In the genomic region with DNA sequence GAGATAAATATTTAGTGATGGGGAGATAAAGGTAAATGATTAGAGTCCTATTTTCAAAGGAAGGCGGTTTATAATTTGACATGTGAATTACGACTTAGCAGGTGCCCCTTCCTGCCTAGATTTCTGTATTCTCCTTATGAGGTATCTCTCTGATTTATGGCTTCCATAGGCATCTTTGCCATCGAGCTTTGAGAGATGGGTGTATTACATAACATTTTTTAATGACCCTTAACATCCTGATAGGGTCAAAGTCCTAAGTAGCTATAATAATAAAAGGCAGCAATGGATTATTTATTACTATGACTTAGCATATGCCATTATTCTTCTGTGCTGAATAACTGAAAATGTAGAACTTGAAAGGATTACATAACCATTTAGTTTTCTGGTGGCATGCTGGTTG, we compare ENCODE assay signal across 12 mouse cellular contexts.
"Had no signal": no experiment of that assay in that cellular context is flagged by ENCODE, and none has a peak within 500 bp of the region (broad histone marks: within the 10 kb centered on the region; RNA-seq: fewer than 3 reads in every experiment).

No protein-coding gene starts in this region.

- H3K27ac ChIP-seq: midbrain, embryonic 13.5 days; midbrain, embryonic 15.5 days; neural tube, embryonic 12.5 days had no signal

- ATAC-seq: midbrain, embryonic 13.5 days; midbrain, embryonic 15.5 days had no signal

- H3K27me3 ChIP-seq: midbrain, embryonic 13.5 days; midbrain, embryonic 15.5 days; neural tube, embryonic 12.5 days had no signal

- H3K36me3 ChIP-seq: midbrain, embryonic 13.5 days; midbrain, embryonic 15.5 days; neural tube, embryonic 12.5 days had no signal

- H3K9me3 ChIP-seq: midbrain, embryonic 13.5 days; midbrain, embryonic 15.5 days; neural tube, embryonic 12.5 days had no signal

- H3K4me2 ChIP-seq: lung, embryonic 14.5 days; midbrain, embryonic 11.5 days; midbrain, embryonic 13.5 days; midbrain, embryonic 15.5 days; neural tube, embryonic 12.5 days had no signal

- H3K4me3 ChIP-seq: midbrain, embryonic 13.5 days; midbrain, embryonic 15.5 days; neural tube, embryonic 12.5 days had no signal

- H3K9ac ChIP-seq: lung, embryonic 14.5 days; midbrain, embryonic 13.5 days; midbrain, embryonic 15.5 days; neural tube, embryonic 12.5 days had no signal

- DNase-seq: lung, adult 18-20 months; lung, embryonic 14.5 days; lung, postnatal 10 days; lung, postnatal 4 days; right cerebral cortex, postnatal 14 days; thymus, adult 2 months; thymus, postnatal 25 days; thymus, postnatal 4 days had no signal
